Mouse (Mus musculus): ENCODE results near the gene Cemip2. TPM values are rescaled to one million over a fixed set of nuclear protein-coding genes. Genes with fewer than 3 reads are reported as not detected.

Gene Cemip2
- polyA plus RNA-seq, 1 experiment from 2014 or later, result 108 TPM

GRCm38 (mm10) chr19:21883053-21883452 is 104.9 kb downstream of the Cemip2 start:
- H3K4me1 ChIP-seq (ENCODE audit: control insufficient read depth, insufficient read depth, low read length), result peaks cover 3% of the 10 kb centered on the region; the same call in 1 of the 2 replicates
- DNase-seq (ENCODE audit: low spot score) (no peak), ATAC-seq (ENCODE audit: insufficient read depth, low FRiP score, low TSS enrichment) (no peak)
- no peak overlapping the region for H3K4me3 ChIP-seq (ENCODE audit: low read depth, low read length)
- no peak overlapping the region for H3K9ac ChIP-seq (ENCODE audit: low read length)
- H3K27me3 ChIP-seq (ENCODE audit: control insufficient read depth, insufficient read depth, low read length), result no peaks in the 10 kb centered on the region
- H3K4me2 ChIP-seq (ENCODE audit: low read depth), result no peak overlapping the region
- H3K36me3 ChIP-seq (ENCODE audit: control insufficient read depth, insufficient read depth, low read length), result no peaks in the 10 kb centered on the region
- no peaks in the 10 kb centered on the region for H3K9me3 ChIP-seq (ENCODE audit: control insufficient read depth, low read length)
- H3K27ac ChIP-seq (ENCODE audit: low read depth, low read length), result no peak overlapping the region
- 85% methylated on average over 3 of the region's 3 CpGs for WGBS

- Histone ChIP-seq H3K4me2 (ENCODE audit: low read depth) (no peak overlapping the region), H3K27me3 (ENCODE audit: control insufficient read depth, insufficient read depth, low read length) (no peaks in the 10 kb centered on the region), H3K4me3 (ENCODE audit: low read depth, low read length) (no peak overlapping the region), H3K9me3 (ENCODE audit: control insufficient read depth, low read length) (no peaks in the 10 kb centered on the region), H3K36me3 (ENCODE audit: control insufficient read depth, insufficient read depth, low read length) (no peaks in the 10 kb centered on the region), H3K9ac (ENCODE audit: low read length) (no peak overlapping the region), H3K4me1 (ENCODE audit: control insufficient read depth, insufficient read depth, low read length) (peaks cover 3% of the 10 kb centered on the region; the same call in 1 of the 2 replicates), H3K27ac (ENCODE audit: low read depth, low read length) (no peak overlapping the region)
- WGBS, result 81% methylated on average over 2 of the region's 2 CpGs
- DNase-seq (ENCODE audit: low spot score) (no peak), ATAC-seq (ENCODE audit: insufficient read depth, low FRiP score, low TSS enrichment) (no peak)
Observed at GRCm38 (mm10) chr19:21883922-21884321, 105.8 kb downstream of the Cemip2 start.

- no peaks in the 10 kb centered on the region for H3K27me3 ChIP-seq (ENCODE audit: control insufficient read depth, insufficient read depth, low read length)
- no peaks in the 10 kb centered on the region for H3K36me3 ChIP-seq (ENCODE audit: control insufficient read depth, insufficient read depth, low read length)
- no peak overlapping the region for H3K4me2 ChIP-seq (ENCODE audit: low read depth)
- ATAC-seq (ENCODE audit: insufficient read depth, low FRiP score, low TSS enrichment), result no peak
- DNase-seq (ENCODE audit: low spot score), result no peak
- H3K9me3 ChIP-seq (ENCODE audit: control insufficient read depth, low read length), result no peaks in the 10 kb centered on the region
- H3K9ac ChIP-seq (ENCODE audit: low read length), result no peak overlapping the region
- WGBS, result 63% methylated on average over 4 of the region's 4 CpGs
- no peak overlapping the region for H3K27ac ChIP-seq (ENCODE audit: low read depth, low read length)
- H3K4me1 ChIP-seq (ENCODE audit: control insufficient read depth, insufficient read depth, low read length), result peaks cover 3% of the 10 kb centered on the region; the same call in 1 of the 2 replicates
- no peak overlapping the region for H3K4me3 ChIP-seq (ENCODE audit: low read depth, low read length)
Observed at GRCm38 (mm10) chr19:21884385-21884784, 106.2 kb downstream of the Cemip2 start.

- DNase-seq (ENCODE audit: low spot score), result no peak
- Histone ChIP-seq H3K9me3 (ENCODE audit: control insufficient read depth, low read length) (no peaks in the 10 kb centered on the region), H3K4me2 (ENCODE audit: low read depth) (no peak overlapping the region), H3K4me3 (ENCODE audit: low read depth, low read length) (no peak overlapping the region), H3K36me3 (ENCODE audit: control insufficient read depth, insufficient read depth, low read length) (no peaks in the 10 kb centered on the region), H3K9ac (ENCODE audit: low read length) (no peak overlapping the region), H3K27ac (ENCODE audit: low read depth, low read length) (no peak overlapping the region), H3K27me3 (ENCODE audit: control insufficient read depth, insufficient read depth, low read length) (no peaks in the 10 kb centered on the region), H3K4me1 (ENCODE audit: control insufficient read depth, insufficient read depth, low read length) (peaks cover 3% of the 10 kb centered on the region; the same call in 1 of the 2 replicates)
- no peak for ATAC-seq (ENCODE audit: insufficient read depth, low FRiP score, low TSS enrichment)
- WGBS, result 76% methylated on average over 4 of the region's 4 CpGs
Observed at GRCm38 (mm10) chr19:21886166-21886657, 108.1 kb downstream of the Cemip2 start.

GRCm38 (mm10) chr19:21890699-21891098 is 112.6 kb downstream of the Cemip2 start:
- H3K9me3 ChIP-seq (ENCODE audit: control insufficient read depth, low read length), result no peaks in the 10 kb centered on the region
- H3K36me3 ChIP-seq (ENCODE audit: control insufficient read depth, insufficient read depth, low read length), result no peaks in the 10 kb centered on the region
- no peak overlapping the region for H3K27ac ChIP-seq (ENCODE audit: low read depth, low read length)
- 92% methylated on average over 2 of the region's 2 CpGs for WGBS
- H3K9ac ChIP-seq (ENCODE audit: low read length), result no peak overlapping the region
- no peak overlapping the region for H3K4me2 ChIP-seq (ENCODE audit: low read depth)
- ATAC-seq (ENCODE audit: insufficient read depth, low FRiP score, low TSS enrichment) (no peak), DNase-seq (ENCODE audit: low spot score) (no peak)
- no peak overlapping the region for H3K4me3 ChIP-seq (ENCODE audit: low read depth, low read length)
- no peaks in the 10 kb centered on the region for H3K4me1 ChIP-seq (ENCODE audit: control insufficient read depth, insufficient read depth, low read length)
- no peaks in the 10 kb centered on the region for H3K27me3 ChIP-seq (ENCODE audit: control insufficient read depth, insufficient read depth, low read length)

- DNase-seq (ENCODE audit: low spot score), result no peak
- Histone ChIP-seq H3K4me2 (ENCODE audit: low read depth) (no peak overlapping the region), H3K4me3 (ENCODE audit: low read depth, low read length) (no peak overlapping the region), H3K9ac (ENCODE audit: low read length) (no peak overlapping the region), H3K4me1 (ENCODE audit: control insufficient read depth, insufficient read depth, low read length) (no peaks in the 10 kb centered on the region), H3K27me3 (ENCODE audit: control insufficient read depth, insufficient read depth, low read length) (no peaks in the 10 kb centered on the region), H3K36me3 (ENCODE audit: control insufficient read depth, insufficient read depth, low read length) (no peaks in the 10 kb centered on the region), H3K9me3 (ENCODE audit: control insufficient read depth, low read length) (no peaks in the 10 kb centered on the region), H3K27ac (ENCODE audit: low read depth, low read length) (no peak overlapping the region)
- no peak for ATAC-seq (ENCODE audit: insufficient read depth, low FRiP score, low TSS enrichment)
- 91% methylated on average over 3 of the region's 3 CpGs for WGBS
Observed at GRCm38 (mm10) chr19:21894792-21895191, 116.7 kb downstream of the Cemip2 start.

GRCm38 (mm10) chr19:21895540-21895939 is 117.4 kb downstream of the Cemip2 start:
- Histone ChIP-seq H3K36me3 (ENCODE audit: control insufficient read depth, insufficient read depth, low read length) (no peaks in the 10 kb centered on the region), H3K27me3 (ENCODE audit: control insufficient read depth, insufficient read depth, low read length) (no peaks in the 10 kb centered on the region), H3K9me3 (ENCODE audit: control insufficient read depth, low read length) (no peaks in the 10 kb centered on the region), H3K4me3 (ENCODE audit: low read depth, low read length) (no peak overlapping the region), H3K4me2 (ENCODE audit: low read depth) (no peak overlapping the region), H3K4me1 (ENCODE audit: control insufficient read depth, insufficient read depth, low read length) (no peaks in the 10 kb centered on the region), H3K9ac (ENCODE audit: low read length) (no peak overlapping the region), H3K27ac (ENCODE audit: low read depth, low read length) (no peak overlapping the region)
- no peak for ATAC-seq (ENCODE audit: insufficient read depth, low FRiP score, low TSS enrichment)
- no peak for DNase-seq (ENCODE audit: low spot score)
- 83% methylated on average over 5 of the region's 5 CpGs for WGBS

GRCm38 (mm10) chr19:21897122-21897827 is 119.1 kb downstream of the Cemip2 start:
- no peak overlapping the region for H3K9ac ChIP-seq (ENCODE audit: low read length)
- no peaks in the 10 kb centered on the region for H3K27me3 ChIP-seq (ENCODE audit: control insufficient read depth, insufficient read depth, low read length)
- no peak overlapping the region for H3K4me3 ChIP-seq (ENCODE audit: low read depth, low read length)
- ATAC-seq (ENCODE audit: insufficient read depth, low FRiP score, low TSS enrichment), result no peak
- no peaks in the 10 kb centered on the region for H3K9me3 ChIP-seq (ENCODE audit: control insufficient read depth, low read length)
- WGBS, result 89% methylated on average over 7 of the region's 7 CpGs
- no peak for DNase-seq (ENCODE audit: low spot score)
- no peak overlapping the region for H3K4me2 ChIP-seq (ENCODE audit: low read depth)
- H3K4me1 ChIP-seq (ENCODE audit: control insufficient read depth, insufficient read depth, low read length), result no peaks in the 10 kb centered on the region
- H3K36me3 ChIP-seq (ENCODE audit: control insufficient read depth, insufficient read depth, low read length), result no peaks in the 10 kb centered on the region
- no peak overlapping the region for H3K27ac ChIP-seq (ENCODE audit: low read depth, low read length)

Data from neural tube, embryonic 11.5 days (tissue).